Mouse (Mus musculus): ENCODE data around the gene Zfp933.

DNA sequence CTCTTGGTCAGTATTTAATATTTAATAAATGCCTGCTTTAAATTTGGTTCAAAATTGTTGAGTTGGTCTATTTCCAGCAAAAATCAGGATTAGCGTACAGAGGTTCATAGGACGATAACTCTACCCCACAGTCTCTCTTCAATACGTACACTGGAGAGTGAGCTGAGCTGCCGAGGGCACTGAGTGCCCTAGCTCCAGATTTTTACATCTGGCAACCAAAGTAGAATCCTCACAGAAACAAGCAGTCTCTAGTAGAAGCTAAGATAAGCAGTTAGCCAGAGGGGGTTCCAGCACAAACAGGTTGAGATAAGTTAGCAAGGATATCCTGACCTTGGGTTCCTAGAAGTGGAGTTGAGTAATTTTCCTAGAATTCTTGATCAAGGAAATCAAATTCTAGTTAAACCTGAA lies 422 bp upstream of the Zfp933 start:
- TF ChIP-seq ZNF384 (IDR thresholded peaks at IDR 0.05; ENCODE audit: low read depth, low read length) (no peak), CHD2 (IDR thresholded peaks at IDR 0.05; ENCODE audit: low read depth, low read length) (no peak), MAFK (IDR thresholded peaks at IDR 0.05; ENCODE audit: insufficient read depth, low read depth, low read length) (no peak), ZC3H11A (IDR thresholded peaks at IDR 0.05; ENCODE audit: borderline replicate concordance, low read depth, low read length) (no peak)
